In the genomic region with DNA sequence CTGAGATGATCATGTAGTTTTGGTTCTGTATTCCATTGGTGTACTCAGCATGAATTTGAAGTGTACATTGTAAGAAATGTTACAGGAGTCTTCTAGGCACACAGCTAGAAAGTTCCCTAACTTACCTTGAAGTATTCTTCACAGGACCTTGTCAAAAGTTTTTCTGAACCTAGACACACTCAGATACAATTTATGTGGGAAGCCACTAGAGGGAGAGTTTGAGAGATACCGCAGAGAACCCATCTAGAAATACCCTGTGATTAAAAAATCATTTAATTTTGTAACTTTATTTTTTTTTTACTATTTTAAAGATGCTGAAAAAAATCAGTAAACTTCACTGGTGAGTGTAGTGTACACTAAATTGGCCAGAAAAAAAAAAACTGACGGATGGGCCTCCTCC, we compare ENCODE assay signal across 16 mouse cellular contexts. TPM values are rescaled to one million over a fixed set of nuclear protein-coding genes. Genes with fewer than 3 reads are reported as not detected.
"Had no signal": no experiment of that assay in that cellular context is flagged by ENCODE, and none has a peak within 500 bp of the region (broad histone marks: within the 10 kb centered on the region; RNA-seq: fewer than 3 reads in every experiment).

No protein-coding gene starts in this region.

- DNase-seq: kidney, adult 9 months; kidney, postnatal 10 days; layer of hippocampus, adult 9-11 months; layer of hippocampus, postnatal 36 days; left cerebral cortex, postnatal 4 days; lung, adult 18-20 months; lung, postnatal 10 days; right cerebral cortex, adult 18-20 months; right cerebral cortex, postnatal 25 days; thymus, postnatal 4 days had no signal

- H3K9me3 ChIP-seq: limb, embryonic 13.5 days; midbrain, embryonic 12.5 days; neural tube, embryonic 15.5 days had no signal

- H3K4me2 ChIP-seq: limb, embryonic 13.5 days; midbrain, embryonic 12.5 days; neural tube, embryonic 15.5 days had no signal

- H3K27ac ChIP-seq: limb, embryonic 13.5 days; liver, embryonic 14.5 days; midbrain, embryonic 12.5 days; neural tube, embryonic 15.5 days had no signal

- H3K4me3 ChIP-seq: limb, embryonic 13.5 days; midbrain, embryonic 12.5 days; myocyte; neural tube, embryonic 15.5 days had no signal

- H3K9ac ChIP-seq: limb, embryonic 13.5 days; liver, embryonic 14.5 days; midbrain, embryonic 12.5 days; neural tube, embryonic 15.5 days had no signal

- H3K4me1 ChIP-seq: limb, embryonic 13.5 days; midbrain, embryonic 12.5 days; neural tube, embryonic 15.5 days had no signal

- H3K36me3 ChIP-seq: limb, embryonic 13.5 days; midbrain, embryonic 12.5 days; neural tube, embryonic 15.5 days had no signal

RNA-seq across cellular contexts. Expression of a gene that starts 24.8 kb away (rescaled TPM):
- total RNA-seq: megakaryocyte-erythroid progenitor cell, adult 5-6 weeks had no signal
